Mouse (Mus musculus) neural tube, embryonic 11.5 days (tissue): ENCODE data around the gene Golga2. TPM values are rescaled to one million over a fixed set of nuclear protein-coding genes. Genes with fewer than 3 reads are reported as not detected.

Experiments used
- ATAC-seq: fragments of 200-750 bp; cut with Nextera tagmentation; 2 replicates; pipeline ENCODE4 v1.8.0; 2017; ENCODE audit warnings: moderate number of reproducible peaks, mild to moderate bottlenecking, moderate TSS enrichment, moderate library complexity; ENCODE audit not compliant: insufficient read depth, low FRiP score, low TSS enrichment
- DNase-seq: peaks from one replicate; pipeline ENCODE4 v3.0.0-alpha.2; 2015; ENCODE audit warnings: low spot score
- H3K27ac ChIP-seq: fragments of 300-500 bp; sonication (generic); 2 replicates; pipeline ENCODE4 v1.5.1; 2014; ENCODE audit warnings: low read depth, mild to moderate bottlenecking, low read length
- H3K27me3 ChIP-seq: fragments of 300-500 bp; sonication (generic); 2 replicates; pipeline ENCODE4 v1.6.1; 2014; ENCODE audit warnings: mild to moderate bottlenecking, low read length, mixed read lengths; ENCODE audit not compliant: control insufficient read depth, insufficient read depth
- H3K36me3 ChIP-seq: fragments of 300-500 bp; sonication (generic); 2 replicates; pipeline ENCODE4 v1.6.1; 2014; ENCODE audit warnings: mild to moderate bottlenecking, low read length, moderate library complexity, mixed read lengths; ENCODE audit not compliant: control insufficient read depth, insufficient read depth
- H3K4me1 ChIP-seq: fragments of 300-500 bp; sonication (generic); 2 replicates; pipeline ENCODE4 v1.6.1; 2014; ENCODE audit warnings: low read length, mixed read lengths; ENCODE audit not compliant: control insufficient read depth, insufficient read depth
- H3K4me2 ChIP-seq: fragments of 300-500 bp; sonication (generic); 2 replicates; pipeline ENCODE4 v1.6.1; 2014; ENCODE audit warnings: low read depth, mild to moderate bottlenecking, moderate library complexity
- H3K4me3 ChIP-seq: fragments of 300-500 bp; sonication (generic); 2 replicates; pipeline ENCODE4 v1.5.1; 2014; ENCODE audit warnings: low read depth, low read length
- H3K9ac ChIP-seq: fragments of 300-500 bp; sonication (generic); 2 replicates; pipeline ENCODE4 v1.6.1; 2014; ENCODE audit warnings: mild to moderate bottlenecking, low read length
- H3K9me3 ChIP-seq: fragments of 300-500 bp; sonication (generic); 2 replicates; pipeline ENCODE4 v1.6.1; 2016; ENCODE audit warnings: low read length; ENCODE audit not compliant: control insufficient read depth
- WGBS: fragments of 180-500 bp; shearing (Covaris S2); extraction: QIAGEN DNeasy Blood & Tissue Kit; methylation state at CpG from one replicate; pipeline ENCODE4 v1.1.7; 2014; 5-methylcytosine and 5-hydroxymethylcytosine counted together
- polyA plus RNA-seq: library from polyadenylated mRNA; unstranded; fragments of >200 nt; fragmentation: Nextera tagmentation; extraction: Ambion mirVana; gene quantifications from 2 replicates; pipeline ENCODE4 v1.2.1, GENCODE M21; 2014

The Golga2 gene
- polyA plus RNA-seq = 22.1 and 23.8 TPM in 2 replicates

- ATAC-seq (peak; percentile 49), DNase-seq (no peak)
- no peaks in the 10 kb centered on the region for H3K9me3 ChIP-seq
- no peaks in the 10 kb centered on the region for H3K27me3 ChIP-seq
- H3K4me1 ChIP-seq = peaks cover 18% of the 10 kb centered on the region; the same call in 1 of the 2 replicates
- peak within 1 kb of the TSS; percentile 88 for H3K9ac ChIP-seq
- H3K4me3 ChIP-seq = peak within 1 kb of the TSS; percentile 92
- H3K27ac ChIP-seq = no peak within 1 kb of the TSS
- H3K4me2 ChIP-seq = peak within 1 kb of the TSS; percentile 94
- WGBS = under 1% methylated on average over 23 of the region's 23 CpGs
- peaks cover 4% of the 10 kb centered on the region for H3K36me3 ChIP-seq
Measured at GRCm38 (mm10) chr2:32287334-32287840, at the start of gene Golga2. Golga2 (plus strand) TSS chr2:32287384.

DNA sequence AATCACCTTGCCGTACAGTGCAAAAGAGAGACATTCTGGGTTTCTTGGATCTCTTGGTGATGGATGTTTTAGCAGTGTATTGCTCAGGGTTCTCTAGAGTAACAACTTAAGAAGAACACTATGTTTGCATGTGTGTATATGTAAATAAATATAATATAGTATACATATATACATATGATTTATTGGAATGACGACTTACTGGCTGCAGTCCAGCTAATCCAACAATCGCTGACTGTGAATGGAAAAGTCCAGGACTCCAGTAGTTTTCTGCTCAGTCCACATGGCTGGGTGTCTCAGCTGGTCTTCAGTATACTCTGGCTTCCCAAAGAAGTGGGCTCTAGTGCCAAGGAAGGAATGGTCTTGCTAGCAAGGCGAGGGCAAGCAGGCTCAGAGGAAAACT, 49.6 kb upstream of the Golga2 start:
- H3K9ac ChIP-seq = peak overlapping the region; percentile 19; the same call in 1 of the 2 replicates
- DNase-seq (no peak), ATAC-seq (no peak)
- peaks cover 4% of the 10 kb centered on the region; the same call in 1 of the 2 replicates for H3K36me3 ChIP-seq
- peak overlapping the region; percentile 60 for H3K4me3 ChIP-seq
- peaks cover 8% of the 10 kb centered on the region for H3K4me1 ChIP-seq
- no peaks in the 10 kb centered on the region for H3K9me3 ChIP-seq
- 44% methylated on average over 4 of the region's 4 CpGs for WGBS
- peak overlapping the region; percentile 88 for H3K4me2 ChIP-seq
- no peak overlapping the region for H3K27ac ChIP-seq
- H3K27me3 ChIP-seq = no peaks in the 10 kb centered on the region

GRCm38 (mm10) chr2:32238708-32239435, 48.3 kb upstream of the Golga2 start:
- H3K27me3 ChIP-seq = no peaks in the 10 kb centered on the region
- peaks cover 8% of the 10 kb centered on the region for H3K4me1 ChIP-seq
- ATAC-seq (no peak), DNase-seq (no peak)
- no peak overlapping the region for H3K4me3 ChIP-seq
- 92% methylated on average over 9 of the region's 9 CpGs for WGBS
- no peak overlapping the region for H3K9ac ChIP-seq
- no peak overlapping the region for H3K27ac ChIP-seq
- H3K9me3 ChIP-seq = no peaks in the 10 kb centered on the region
- H3K36me3 ChIP-seq = no peaks in the 10 kb centered on the region
- H3K4me2 ChIP-seq = no peak overlapping the region

GRCm38 (mm10) chr2:32240591-32240990, 46.6 kb upstream of the Golga2 start:
- WGBS = 82% methylated on average over 5 of the region's 5 CpGs
- Histone ChIP-seq H3K4me3 (no peak overlapping the region), H3K27ac (no peak overlapping the region), H3K36me3 (peaks cover 2% of the 10 kb centered on the region; the same call in 1 of the 2 replicates), H3K9me3 (no peaks in the 10 kb centered on the region), H3K4me2 (no peak overlapping the region), H3K27me3 (no peaks in the 10 kb centered on the region), H3K4me1 (peaks cover 6% of the 10 kb centered on the region; the same call in 1 of the 2 replicates), H3K9ac (no peak overlapping the region)
- DNase-seq = no peak
- no peak for ATAC-seq

DNA sequence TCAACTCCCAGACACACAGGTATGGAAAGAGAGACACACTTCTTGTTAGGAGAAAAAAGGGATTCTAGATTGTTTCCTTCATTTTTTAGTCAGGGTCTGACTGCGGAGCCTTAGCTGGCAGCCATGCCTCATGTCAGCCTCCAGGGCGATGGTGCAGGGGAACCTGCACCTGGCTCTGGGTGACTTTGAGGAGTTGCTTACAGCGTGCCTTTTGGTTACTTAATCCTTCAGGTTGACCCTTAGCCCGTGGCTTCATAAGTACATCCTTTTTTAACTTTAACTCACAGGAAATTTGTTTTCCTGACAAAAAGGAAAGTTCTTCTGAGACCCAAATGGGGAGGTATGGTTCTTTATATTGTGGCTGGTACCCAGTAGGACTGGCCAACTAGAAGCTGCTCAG, 44.2 kb upstream of the Golga2 start:
- Histone ChIP-seq H3K27ac (no peak overlapping the region), H3K4me2 (no peak overlapping the region), H3K4me3 (no peak overlapping the region), H3K27me3 (no peaks in the 10 kb centered on the region), H3K36me3 (peaks cover 6% of the 10 kb centered on the region; the same call in 1 of the 2 replicates), H3K9ac (no peak overlapping the region), H3K4me1 (no peaks in the 10 kb centered on the region), H3K9me3 (no peaks in the 10 kb centered on the region)
- WGBS = 97% methylated on average over 4 of the region's 4 CpGs
- no peak for DNase-seq
- no peak for ATAC-seq

DNA sequence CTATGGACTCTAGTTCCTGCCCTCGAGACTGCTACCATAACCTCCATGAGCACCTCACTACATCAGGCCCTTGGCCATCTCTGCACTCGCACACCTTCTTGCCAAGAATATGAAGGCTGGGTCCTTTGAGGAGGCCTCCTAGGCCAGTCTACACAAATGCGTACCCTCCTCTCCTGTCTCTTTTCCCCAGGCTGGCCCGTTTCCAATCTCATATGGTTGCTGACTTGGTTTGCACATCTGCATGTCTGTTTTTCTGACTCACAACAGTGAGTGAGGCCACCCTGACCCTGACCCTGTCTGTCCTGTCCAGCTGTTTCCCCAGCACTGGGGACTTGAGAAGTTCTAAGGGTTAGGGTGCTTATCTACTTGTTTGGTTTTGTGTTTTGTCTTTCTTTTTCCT, 40.4 kb upstream of the Golga2 start:
- H3K36me3 ChIP-seq = peaks cover 19% of the 10 kb centered on the region
- H3K9me3 ChIP-seq = no peaks in the 10 kb centered on the region
- no peak overlapping the region for H3K9ac ChIP-seq
- WGBS = 89% methylated on average over 4 of the region's 4 CpGs
- DNase-seq = no peak
- no peaks in the 10 kb centered on the region for H3K4me1 ChIP-seq
- H3K27me3 ChIP-seq = no peaks in the 10 kb centered on the region
- H3K4me2 ChIP-seq = no peak overlapping the region
- H3K27ac ChIP-seq = no peak overlapping the region
- no peak overlapping the region for H3K4me3 ChIP-seq
- no peak for ATAC-seq

DNA sequence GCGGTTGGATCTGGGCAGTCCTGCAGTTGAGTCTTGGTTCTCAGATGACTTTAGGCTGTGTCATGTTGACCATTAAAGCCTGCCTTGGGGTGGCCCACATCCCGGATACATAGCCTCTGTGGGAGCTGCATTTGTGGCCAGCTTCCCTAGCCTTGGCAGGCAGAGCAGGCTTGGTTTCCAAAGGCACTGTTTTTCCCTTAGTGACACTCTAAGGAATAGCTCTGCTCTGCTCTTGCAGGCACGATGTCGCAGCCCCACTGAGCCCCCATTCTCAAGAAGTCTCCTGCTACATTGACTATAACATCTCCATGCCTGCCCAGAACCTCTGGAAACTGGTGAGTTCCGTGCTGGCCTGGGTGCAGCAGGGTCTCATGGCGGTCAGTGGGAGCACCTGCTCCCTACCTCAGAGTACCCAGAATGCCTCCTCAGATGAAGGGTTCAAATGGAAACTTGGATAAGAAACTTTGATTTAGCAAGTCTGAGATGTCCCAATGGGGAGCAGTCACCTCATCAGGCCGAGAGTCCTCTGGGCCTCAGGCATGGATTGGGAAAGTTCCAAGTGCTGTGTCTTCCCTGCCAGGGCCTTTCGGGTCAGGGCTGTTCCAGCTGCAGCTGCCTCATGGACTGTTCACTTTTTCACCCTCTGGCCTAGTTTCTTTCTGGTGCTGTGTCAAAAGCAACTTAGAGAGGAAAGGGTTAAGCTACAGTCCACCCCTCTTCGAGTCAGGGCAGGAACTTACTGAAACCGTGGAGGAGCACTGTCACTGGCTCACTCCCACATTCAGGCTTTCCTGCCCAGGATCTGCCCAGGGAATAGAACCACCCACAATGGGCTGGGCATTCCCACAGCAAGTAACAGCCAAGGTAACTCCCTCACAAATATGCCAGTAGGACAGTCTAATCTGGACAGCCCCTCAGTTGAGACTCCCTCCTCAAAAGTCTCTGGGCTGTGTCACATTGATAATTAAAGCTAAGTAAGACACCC, 38.5 kb upstream of the Golga2 start:
- Histone ChIP-seq H3K4me1 (no peaks in the 10 kb centered on the region), H3K4me3 (no peak overlapping the region), H3K9ac (no peak overlapping the region), H3K36me3 (peaks cover 22% of the 10 kb centered on the region), H3K4me2 (no peak overlapping the region), H3K27me3 (no peaks in the 10 kb centered on the region), H3K9me3 (no peaks in the 10 kb centered on the region), H3K27ac (no peak overlapping the region)
- WGBS = 84% methylated on average over 10 of the region's 10 CpGs
- no peak for DNase-seq
- ATAC-seq = no peak

- Histone ChIP-seq H3K36me3 (peaks cover 24% of the 10 kb centered on the region), H3K9ac (no peak overlapping the region)
- ATAC-seq = no peak
Measured at GRCm38 (mm10) chr2:32251791-32252527, 35.2 kb upstream of the Golga2 start.

More at GRCm38 (mm10) chr2:32251791-32252527, 35.2 kb upstream of the Golga2 start:
- WGBS = 91% methylated on average over 12 of the region's 12 CpGs
- no peak overlapping the region for H3K27ac ChIP-seq
- no peaks in the 10 kb centered on the region for H3K9me3 ChIP-seq
- no peak overlapping the region for H3K4me2 ChIP-seq
- DNase-seq = no peak
- no peak overlapping the region for H3K4me3 ChIP-seq
- no peaks in the 10 kb centered on the region for H3K27me3 ChIP-seq
- H3K4me1 ChIP-seq = no peaks in the 10 kb centered on the region
